26 mouse cellular contexts compared by ENCODE assay signal in the genomic region with DNA sequence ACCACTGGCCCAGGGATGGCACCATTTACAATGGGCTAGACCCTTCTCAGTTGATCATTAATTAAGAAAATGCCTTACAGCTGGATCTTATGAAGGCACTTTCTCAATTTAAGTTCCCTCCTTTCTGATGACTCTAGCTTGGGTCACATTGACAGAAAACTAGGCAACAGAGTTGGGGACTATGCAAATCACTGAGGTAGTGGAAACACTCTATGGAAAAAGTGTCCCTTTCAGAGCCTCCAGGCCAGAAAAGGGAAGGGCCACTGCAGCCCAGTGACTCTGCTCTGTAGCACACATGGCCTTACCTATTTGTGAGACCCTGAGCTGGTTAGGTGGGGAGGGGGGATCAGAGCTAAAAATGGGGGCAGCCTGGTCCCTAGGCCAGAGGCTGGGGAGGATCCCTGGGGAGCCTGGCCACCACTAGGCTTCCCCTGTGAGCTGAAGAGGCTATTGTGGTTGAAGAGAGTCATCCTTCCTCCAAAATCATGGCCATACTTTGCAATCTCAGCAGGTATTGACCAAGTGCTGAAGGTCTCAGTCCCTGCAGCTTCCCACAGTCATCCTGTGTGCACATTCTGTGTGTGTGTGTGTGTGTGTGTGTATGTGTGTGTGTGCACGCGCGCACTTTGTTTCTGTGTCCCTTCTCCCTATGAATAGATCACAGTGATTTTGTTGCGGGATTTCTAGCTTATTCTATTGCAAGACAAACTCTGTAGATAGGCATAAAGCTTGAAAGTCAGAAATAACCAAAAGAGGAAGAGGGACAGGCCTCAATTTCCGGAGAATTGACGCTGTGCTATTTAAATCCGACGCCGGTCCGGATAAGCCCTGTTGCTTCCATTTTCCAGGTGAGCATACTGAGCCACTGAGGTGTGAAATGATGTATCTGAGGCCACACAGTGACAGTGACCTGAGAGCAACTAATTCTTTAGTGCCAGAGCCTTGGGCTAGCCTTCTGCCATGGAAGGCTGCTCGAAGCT. TPM values are rescaled to one million over a fixed set of nuclear protein-coding genes. Genes with fewer than 3 reads are reported as not detected.
DNase-seq lines count a peak whose midpoint lies in the region; ATAC-seq and TF ChIP-seq lines count a peak whose summit lies in the region.
"Had no signal": no experiment of that assay in that cellular context is flagged by ENCODE, and none has a peak within 500 bp of the region (broad histone marks: within the 10 kb centered on the region; RNA-seq: fewer than 3 reads in every experiment).

No protein-coding gene starts in this region.

- no peaks in the 10 kb centered on the region for H3K36me3 ChIP-seq in hindbrain, embryonic 14.5 days (replicated peaks; ENCODE audit: control insufficient read depth, insufficient read depth)
- no peaks in the 10 kb centered on the region for H3K36me3 ChIP-seq in hindbrain, embryonic 10.5 days
- H3K36me3 ChIP-seq: embryonic facial prominence, embryonic 13.5 days; hindbrain, embryonic 13.5 days; limb, embryonic 12.5 days; midbrain, embryonic 10.5 days had no signal

- no peaks in the 10 kb centered on the region for H3K9me3 ChIP-seq in hindbrain, embryonic 14.5 days (ENCODE audit: control insufficient read depth, low read length)
- no peaks in the 10 kb centered on the region for H3K9me3 ChIP-seq in hindbrain, embryonic 10.5 days
- H3K9me3 ChIP-seq: embryonic facial prominence, embryonic 13.5 days; hindbrain, embryonic 13.5 days; limb, embryonic 12.5 days; midbrain, embryonic 10.5 days had no signal

- intact Hi-C loops in left cerebral cortex, adult 2 months (cut with DNase I), result no loop called here
- intact Hi-C loops in gastrocnemius, postnatal 36 days (cut with DNase I), result no loop called here
- intact Hi-C loops in left cerebral cortex, postnatal 25 days (cut with DNase I), result no loop called here

- DNase-seq in hindbrain, embryonic 14.5 days (ENCODE audit: low spot score), result no peak
- no peak for DNase-seq in hindbrain, embryonic 10.5 days (ENCODE audit: low spot score)
- DNase-seq in CD4-positive helper T cell, adult 2 months (ENCODE audit: low read depth, low spot score), result peak; percentile 43
- no peak for DNase-seq in left cerebral cortex, adult 2 months (ENCODE audit: extremely low spot score in 1 of 2, low spot score in 2 of 2)
- no peak for DNase-seq in gastrocnemius, postnatal 36 days
- no peak for DNase-seq in left cerebral cortex, postnatal 25 days (ENCODE audit: low spot score in 2 of 2)
- DNase-seq: adrenal gland, postnatal 36 days; cerebellum, postnatal 25 days; right cerebral cortex, postnatal 4 days; thymus, postnatal 36 days had no signal

- 94% methylated on average over 11 of the region's 11 CpGs for WGBS in hindbrain, embryonic 14.5 days
- WGBS in hindbrain, embryonic 10.5 days, result 95% methylated on average over 11 of the region's 11 CpGs

- H3K4me2 ChIP-seq in hindbrain, embryonic 14.5 days (replicated peaks), result no peak overlapping the region
- H3K4me2 ChIP-seq: embryonic facial prominence, embryonic 13.5 days; hindbrain, embryonic 13.5 days; limb, embryonic 12.5 days had no signal

- no peak overlapping the region for H3K27ac ChIP-seq in hindbrain, embryonic 14.5 days
- H3K27ac ChIP-seq in hindbrain, embryonic 10.5 days, result no peak overlapping the region
- H3K27ac ChIP-seq in left cerebral cortex, adult 2 months, result no peak overlapping the region
- H3K27ac ChIP-seq: embryonic facial prominence, embryonic 13.5 days; gastrocnemius, adult 2 months; heart, adult 2 months; hindbrain, embryonic 13.5 days; limb, embryonic 12.5 days; liver, embryonic 14.5 days had no signal

- no peaks in the 10 kb centered on the region for H3K27me3 ChIP-seq in hindbrain, embryonic 14.5 days (ENCODE audit: control insufficient read depth, insufficient read depth, low read length)
- no peaks in the 10 kb centered on the region for H3K27me3 ChIP-seq in hindbrain, embryonic 10.5 days (ENCODE audit: insufficient read depth, poor library complexity, severe bottlenecking)
- H3K27me3 ChIP-seq: embryonic facial prominence, embryonic 13.5 days; hindbrain, embryonic 13.5 days; limb, embryonic 12.5 days had no signal

- no peak overlapping the region for H3K4me3 ChIP-seq in hindbrain, embryonic 14.5 days (replicated peaks; ENCODE audit: low read length)
- no peak overlapping the region for H3K4me3 ChIP-seq in hindbrain, embryonic 10.5 days
- H3K4me3 ChIP-seq in left cerebral cortex, adult 2 months, result no peak overlapping the region
- H3K4me3 ChIP-seq: embryonic facial prominence, embryonic 13.5 days; gastrocnemius, adult 2 months; heart, adult 2 months; hindbrain, embryonic 13.5 days; limb, embryonic 12.5 days; midbrain, embryonic 10.5 days had no signal

- no peak for TF ChIP-seq CTCF in left cerebral cortex, adult 2 months (IDR thresholded peaks at IDR 0.05)

- 0 out of 2 replicates have a peak overlapping the region, but pooled peaks have one; percentile 16 for H3K9ac ChIP-seq in hindbrain, embryonic 14.5 days
- H3K9ac ChIP-seq: embryonic facial prominence, embryonic 13.5 days; hindbrain, embryonic 13.5 days; limb, embryonic 12.5 days; liver, embryonic 14.5 days had no signal

- ATAC-seq in hindbrain, embryonic 14.5 days (ENCODE audit: low FRiP score), result no peak
- ATAC-seq in granulocyte monocyte progenitor cell, adult 5-6 weeks (replicated peaks; ENCODE audit: poor library complexity, severe bottlenecking), result peak; percentile 67
- peak; percentile 25; the same call in 1 of the 2 replicates for ATAC-seq in neutrophil, adult 5-6 weeks (ENCODE audit: extremely low read depth, insufficient number of reproducible peaks, low FRiP score, poor library complexity, severe bottlenecking)
- ATAC-seq: forebrain, embryonic 16.5 days; intestine, postnatal 0 days; lung, postnatal 0 days had no signal

- H3K4me1 ChIP-seq in hindbrain, embryonic 14.5 days (replicated peaks; ENCODE audit: control insufficient read depth, insufficient read depth, low read length), result no peaks in the 10 kb centered on the region
- H3K4me1 ChIP-seq in hindbrain, embryonic 10.5 days (replicated peaks), result peaks cover 4% of the 10 kb centered on the region; the same call in 1 of the 2 replicates
- H3K4me1 ChIP-seq: embryonic facial prominence, embryonic 13.5 days; hindbrain, embryonic 13.5 days; limb, embryonic 12.5 days; midbrain, embryonic 10.5 days had no signal

RNA-seq across cellular contexts. Expression of gene AL607142.1, which starts 11.5 kb away (rescaled TPM):
- not detected in 2 replicates for polyA plus RNA-seq in hindbrain, embryonic 14.5 days (2014; fragmentation: Nextera tagmentation; extraction: Ambion mirVana)
- polyA plus RNA-seq in hindbrain, embryonic 10.5 days (2016; fragmentation: Nextera tagmentation; extraction: Ambion mirVana), result not detected in 2 replicates
- not detected in 2 replicates for total RNA-seq in granulocyte monocyte progenitor cell, adult 5-6 weeks (2014; fragmentation: Nextera tagmentation)
- total RNA-seq in granulocyte monocyte progenitor cell, adult 5-6 weeks (2017), result not detected in 2 replicates
- total RNA-seq in neutrophil, adult 5-6 weeks (2017), result not detected in 2 replicates
- total RNA-seq in left cerebral cortex, adult 2 months (2021), result not detected
- not detected for total RNA-seq in gastrocnemius, postnatal 36 days (2021)
- total RNA-seq in left cerebral cortex, postnatal 25 days (2021), result not detected
- total RNA-seq: adrenal gland, postnatal 36 days; gastrocnemius, adult 2 months; heart, adult 2 months had no signal
- polyA plus RNA-seq: embryonic facial prominence, embryonic 13.5 days; forebrain, embryonic 16.5 days; heart, adult 2 months; heart, embryonic 16.5 days; hindbrain, embryonic 13.5 days; intestine, postnatal 0 days; kidney, embryonic 16.5 days; limb, embryonic 12.5 days; liver, embryonic 14.5 days; lung, postnatal 0 days; midbrain, embryonic 10.5 days; neural tube, embryonic 14.5 days; testis, adult 2 months had no signal
